Mouse (Mus musculus): ENCODE measurements at regions not wholly inside any gene's neighbourhood (a gene's known extent, or its start where the extent isn't known, plus 50 kb on each side); places are given as distances from the start of the nearest gene placed in this dataset.
A peak's percentile ranks its signal among the peaks of the same experiment; 100 is the strongest.
"Not testable (repeated sequence)": the region's sequence is repeated elsewhere in the genome, so short reads cannot be mapped to it uniquely, and the experiment has no call there.

DNA sequence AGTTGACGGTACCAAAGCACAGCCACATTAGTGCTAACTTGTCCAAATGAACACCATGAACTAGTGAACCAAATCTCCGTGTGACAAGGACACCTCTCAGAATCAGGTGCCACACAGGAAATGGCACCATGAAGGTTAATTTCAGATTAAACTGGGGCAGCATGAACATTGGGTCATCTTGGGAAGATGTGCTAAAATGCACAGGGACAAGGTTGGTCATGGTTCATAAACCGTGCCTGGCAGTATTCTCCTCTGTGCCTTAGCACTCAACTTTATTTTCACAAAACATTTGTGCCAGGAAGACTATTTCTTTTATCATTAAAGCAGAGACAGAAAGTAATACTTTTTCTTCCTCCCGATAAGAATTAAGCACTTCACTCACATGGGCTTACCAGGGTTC, 672.6 kb downstream of the Rwdd3 start:
- DNase-seq (ENCODE audit: low spot score), result no peak

DNA sequence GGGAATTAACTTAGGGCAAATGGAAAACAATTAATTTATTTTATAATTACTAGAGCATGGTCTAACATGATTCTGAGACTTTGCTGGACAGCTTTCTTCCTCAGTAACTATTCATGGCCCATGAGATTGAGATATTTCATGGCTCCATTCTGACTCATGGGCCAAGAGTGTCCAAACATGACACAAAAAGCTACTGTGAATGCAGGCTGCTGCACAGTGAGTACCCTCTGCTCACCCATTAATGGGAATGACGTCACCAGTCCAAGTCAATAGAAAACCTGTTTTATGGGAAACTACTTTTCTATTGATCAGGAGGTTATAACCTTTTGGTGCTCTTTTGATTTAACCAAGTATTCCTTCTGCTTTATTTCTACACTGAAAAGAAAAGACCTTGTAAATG, 693.6 kb downstream of the Rwdd3 start:
- DNase-seq (ENCODE audit: low spot score), result no peak

- DNase-seq (ENCODE audit: low spot score), result no peak
Measured at GRCm38 (mm10) chr3:120477232-120477631, 693.0 kb upstream of the Ptbp2 start.

- peak; percentile 8 for DNase-seq (ENCODE audit: low spot score)
Measured at GRCm38 (mm10) chr3:120473645-120474038, 689.4 kb upstream of the Ptbp2 start.

- DNase-seq (ENCODE audit: low spot score), result no peak
Measured at GRCm38 (mm10) chr3:120472687-120473644, 688.7 kb upstream of the Ptbp2 start.

- DNase-seq (ENCODE audit: low spot score), result no peak
Measured at GRCm38 (mm10) chr3:120471878-120472444, 687.7 kb upstream of the Ptbp2 start.

- DNase-seq (ENCODE audit: low spot score), result no peak
Measured at GRCm38 (mm10) chr3:120468887-120469286, 684.6 kb upstream of the Ptbp2 start.

GRCm38 (mm10) chr3:120460717-120461116, 676.5 kb upstream of the Ptbp2 start:
- DNase-seq (ENCODE audit: low spot score), result no peak

DNA sequence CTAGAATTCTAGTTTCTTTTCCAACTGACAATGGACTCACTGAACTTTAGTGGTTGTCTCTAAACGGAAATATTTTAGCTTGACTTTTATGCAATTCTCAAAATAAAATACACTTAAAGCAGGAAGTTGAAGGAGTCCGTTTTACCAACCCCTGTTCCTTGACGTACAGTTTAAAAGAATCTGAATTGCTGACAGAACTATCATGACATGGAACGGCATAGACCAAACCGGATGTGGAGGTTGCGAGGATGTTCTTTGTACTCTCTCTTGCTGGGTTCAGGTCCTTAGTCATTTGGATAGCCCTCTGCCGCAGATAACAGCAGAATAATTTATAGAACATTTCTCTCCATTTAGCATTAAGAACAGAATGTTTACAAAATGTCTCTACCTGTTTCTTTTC, 673.6 kb upstream of the Ptbp2 start:
- DNase-seq (ENCODE audit: low spot score), result no peak

- DNase-seq (ENCODE audit: low spot score), result no peak
Measured at GRCm38 (mm10) chr3:120441127-120441526, 656.9 kb upstream of the Ptbp2 start.

DNA sequence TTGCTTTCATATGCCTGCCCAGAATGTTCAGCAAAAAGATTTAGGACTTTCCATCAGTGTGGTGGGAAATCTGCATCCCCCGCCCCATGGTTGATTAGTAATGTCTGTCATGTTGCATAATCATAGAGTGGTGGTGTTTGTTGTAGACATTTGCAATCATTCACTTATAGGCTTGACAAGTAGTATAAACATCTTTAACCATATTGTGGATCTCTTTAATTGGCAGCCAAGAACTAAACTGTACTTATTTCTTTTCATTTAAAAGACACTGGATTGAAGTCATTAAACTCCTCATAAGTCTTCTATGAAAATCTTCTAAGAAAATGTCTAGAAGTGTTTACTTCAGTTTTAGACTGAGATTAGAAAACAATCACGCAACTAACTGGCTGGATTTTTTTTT, 646.0 kb upstream of the Ptbp2 start:
- DNase-seq (ENCODE audit: low spot score), result no peak

DNA sequence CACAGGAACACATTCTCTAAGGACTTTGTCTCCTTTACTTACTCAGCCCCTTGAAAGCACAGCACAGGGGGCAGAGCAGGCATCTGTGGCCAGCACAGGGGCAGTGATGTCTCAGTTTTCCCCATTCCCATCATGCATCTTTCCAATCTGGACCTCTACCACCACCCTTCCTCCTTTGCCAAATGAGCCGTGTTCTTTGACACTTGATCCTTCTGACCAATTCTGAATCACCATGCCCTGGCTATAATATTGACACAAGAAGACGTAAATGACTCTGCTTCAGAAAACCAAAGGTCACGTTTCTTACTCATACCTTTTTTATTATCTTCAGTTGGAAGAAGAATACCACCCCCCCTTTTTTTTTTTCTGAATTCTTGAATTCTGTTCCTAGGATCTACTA, 632.4 kb upstream of the Ptbp2 start:
- DNase-seq (ENCODE audit: low spot score), result no peak

- no peak for DNase-seq (ENCODE audit: low spot score)
Measured at GRCm38 (mm10) chr3:120375688-120376289, 591.5 kb upstream of the Ptbp2 start.

DNA sequence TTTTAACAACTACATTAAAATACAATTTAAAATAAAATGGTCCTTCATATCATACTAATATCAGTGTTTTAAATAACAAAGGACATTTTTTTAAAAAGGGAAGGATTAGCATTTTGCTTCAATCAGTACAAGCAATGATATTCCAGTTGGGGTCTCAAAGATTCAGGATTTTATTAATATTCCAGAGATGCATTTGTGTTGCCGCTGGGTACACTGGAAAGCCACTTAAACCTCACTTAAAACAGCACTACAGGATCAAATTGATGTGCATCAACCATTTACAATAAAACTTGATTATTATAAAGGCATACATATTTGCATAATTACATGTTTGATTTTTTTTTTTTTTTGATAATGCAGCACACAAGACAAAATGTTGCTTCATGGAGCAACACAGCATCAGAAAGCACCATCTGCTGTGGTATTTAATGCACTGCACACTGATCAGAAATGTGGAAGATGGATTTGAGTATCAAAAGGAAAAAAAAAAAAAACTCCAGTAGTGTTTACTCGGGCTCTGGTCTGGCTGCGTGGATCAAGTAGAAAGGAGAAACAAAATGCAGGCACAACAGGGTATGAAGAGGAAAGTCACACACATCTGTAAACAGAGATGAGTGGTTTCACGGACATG, 558.6 kb upstream of the Ptbp2 start:
- DNase-seq (ENCODE audit: low spot score), result no peak

GRCm38 (mm10) chr3:120341882-120342281, 557.6 kb upstream of the Ptbp2 start:
- DNase-seq (ENCODE audit: low spot score), result no peak

- DNase-seq (ENCODE audit: low spot score), result no peak
Measured at GRCm38 (mm10) chr3:120335843-120336585, 551.7 kb upstream of the Ptbp2 start.

DNA sequence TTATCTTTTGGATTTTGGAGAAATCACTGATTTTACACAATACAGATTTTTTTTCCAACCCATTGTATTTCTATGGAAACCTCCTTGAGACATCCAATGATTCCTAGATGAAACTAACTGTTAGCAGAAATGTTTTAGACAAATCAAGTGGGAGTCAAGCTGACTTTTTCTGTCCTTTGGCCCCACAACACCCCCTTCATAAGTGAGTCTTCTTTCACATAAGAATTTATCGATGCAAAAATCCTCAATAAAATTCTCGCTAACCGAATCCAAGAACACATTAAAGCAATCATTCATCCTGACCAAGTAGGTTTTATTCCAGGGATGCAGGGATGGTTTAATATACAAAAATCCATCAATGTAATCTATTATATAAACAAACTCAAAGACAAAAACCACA, 522.8 kb upstream of the Ptbp2 start:
- not testable (repeated sequence) for DNase-seq (ENCODE audit: low spot score)

DNA sequence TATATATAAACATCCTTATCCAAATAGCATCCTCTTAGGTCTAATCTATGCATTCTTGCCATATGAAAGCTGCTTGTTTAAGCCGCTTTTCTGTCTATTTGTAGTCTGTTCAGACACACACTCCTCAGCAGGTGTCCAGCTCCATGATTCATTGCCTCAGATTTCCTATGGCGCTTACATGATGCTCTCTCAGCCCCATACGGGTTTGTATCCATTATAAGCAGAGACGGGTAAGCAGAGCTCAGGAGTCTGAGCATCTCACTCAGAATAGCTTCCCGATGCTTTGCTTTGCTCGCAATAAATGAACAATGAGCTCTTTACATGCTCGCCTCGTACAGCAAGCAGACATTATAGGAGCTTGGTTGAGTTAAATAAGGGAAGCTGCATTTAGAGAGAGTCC, 521.3 kb upstream of the Ptbp2 start:
- no peak for DNase-seq (ENCODE audit: low spot score)

All from testis, postnatal 14 days (tissue).